31 mouse cellular contexts compared by ENCODE assay signal in the genomic region with DNA sequence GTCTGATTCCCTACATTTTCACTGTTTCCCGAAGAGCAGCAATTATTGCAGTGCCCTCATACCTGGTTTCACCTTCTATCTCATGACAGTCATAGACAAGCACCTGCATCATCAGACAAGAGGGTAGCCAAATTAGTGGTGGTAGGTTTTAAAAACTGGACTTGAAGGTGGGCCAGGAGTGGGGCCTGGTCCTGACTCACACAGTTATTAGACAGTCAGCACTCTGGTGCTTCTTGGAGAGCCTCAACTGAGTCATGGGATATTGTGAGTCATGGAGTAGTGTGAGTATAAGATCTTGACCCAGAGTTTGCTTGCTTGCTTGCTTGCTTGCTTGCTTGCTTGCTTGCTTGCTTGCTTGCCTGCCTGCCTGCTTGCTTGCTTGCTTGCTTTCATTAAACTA.
DNase-seq lines count a peak whose midpoint lies in the region; ATAC-seq and TF ChIP-seq lines count a peak whose summit lies in the region.
"Had no signal": no experiment of that assay in that cellular context is flagged by ENCODE, and none has a peak within 500 bp of the region (broad histone marks: within the 10 kb centered on the region; RNA-seq: fewer than 3 reads in every experiment).

No protein-coding gene starts in this region.

- no peaks in the 10 kb centered on the region for H3K27me3 ChIP-seq in lung, postnatal 0 days (replicated peaks; ENCODE audit: insufficient read depth, low read length)
- H3K27me3 ChIP-seq: CH12.LX; embryonic facial prominence, embryonic 13.5 days; forebrain, embryonic 12.5 days; forebrain, embryonic 15.5 days; heart, embryonic 13.5 days had no signal

- ATAC-seq in lung, postnatal 0 days, result no peak
- ATAC-seq: forebrain, embryonic 15.5 days; hindbrain, postnatal 0 days; inflammation-experienced regulatory T-cells, adult 6 months; intestine, embryonic 16.5 days had no signal

- 97% methylated on average over 1 of the region's 1 CpGs for WGBS in lung, postnatal 0 days

- no peaks in the 10 kb centered on the region for H3K4me1 ChIP-seq in lung, postnatal 0 days (ENCODE audit: insufficient read depth, low read depth, low read length)
- H3K4me1 ChIP-seq: forebrain, embryonic 12.5 days; forebrain, embryonic 15.5 days; heart, embryonic 10.5 days; heart, embryonic 13.5 days had no signal

- no peaks in the 10 kb centered on the region for H3K9me3 ChIP-seq in lung, postnatal 0 days (ENCODE audit: low read length)
- H3K9me3 ChIP-seq: embryonic facial prominence, embryonic 10.5 days; embryonic facial prominence, embryonic 13.5 days; forebrain, embryonic 12.5 days; forebrain, embryonic 15.5 days; G1E; heart, embryonic 10.5 days; heart, embryonic 13.5 days had no signal

- TF ChIP-seq EP300 in lung, postnatal 0 days (IDR thresholded peaks at IDR 0.05), result no peak

- TF ChIP-seq CTCF in lung, postnatal 0 days (IDR thresholded peaks at IDR 0.05), result no peak

- no peak overlapping the region for H3K9ac ChIP-seq in lung, postnatal 0 days (replicated peaks; ENCODE audit: low read depth)
- H3K9ac ChIP-seq: embryonic facial prominence, embryonic 13.5 days; forebrain, embryonic 12.5 days; forebrain, embryonic 15.5 days; heart, embryonic 13.5 days; hindbrain, embryonic 14.5 days had no signal

- no peak overlapping the region for H3K4me3 ChIP-seq in lung, postnatal 0 days (ENCODE audit: low read depth, low read length)
- H3K4me3 ChIP-seq: embryonic facial prominence, embryonic 10.5 days; embryonic facial prominence, embryonic 13.5 days; erythroblast, embryonic 14.5 days; forebrain, embryonic 12.5 days; forebrain, embryonic 15.5 days; heart, adult 2 months; heart, embryonic 10.5 days; heart, embryonic 13.5 days had no signal

- H3K36me3 ChIP-seq in lung, postnatal 0 days (ENCODE audit: insufficient read depth, low read length), result no peaks in the 10 kb centered on the region
- H3K36me3 ChIP-seq: embryonic facial prominence, embryonic 10.5 days; embryonic facial prominence, embryonic 13.5 days; forebrain, embryonic 12.5 days; forebrain, embryonic 15.5 days; G1E; heart, embryonic 10.5 days; heart, embryonic 13.5 days had no signal

- no peak overlapping the region for H3K27ac ChIP-seq in lung, postnatal 0 days (ENCODE audit: low read length)
- H3K27ac ChIP-seq: embryonic facial prominence, embryonic 10.5 days; embryonic facial prominence, embryonic 13.5 days; forebrain, embryonic 12.5 days; forebrain, embryonic 15.5 days; heart, adult 2 months; heart, embryonic 10.5 days; heart, embryonic 13.5 days; hindbrain, embryonic 14.5 days; hindbrain, postnatal 0 days had no signal

- H3K4me2 ChIP-seq in lung, postnatal 0 days (replicated peaks; ENCODE audit: low read depth, low read length), result no peak overlapping the region
- H3K4me2 ChIP-seq: embryonic facial prominence, embryonic 13.5 days; forebrain, embryonic 12.5 days; forebrain, embryonic 15.5 days; heart, embryonic 13.5 days; hindbrain, embryonic 14.5 days had no signal

- DNase-seq in adrenal gland, adult 2 months, result peak; percentile 12
- DNase-seq in adrenal gland, adult 8-10 months, result no peak
- DNase-seq in 3134 (ENCODE audit: extremely low read depth, insufficient read length, low spot score), result peak; percentile 11
- DNase-seq in 416B (ENCODE audit: low read depth), result peak; percentile 39
- DNase-seq in heart, adult 11 months, result no peak
- no peak for DNase-seq in lung, postnatal 0 days (ENCODE audit: low spot score)
- DNase-seq: B cell, adult 2 months; cerebellum, adult 11-12 months; cerebellum, adult 8-10 months; cerebellum, postnatal 10 days; cerebellum, postnatal 36 days; embryo, embryonic 11 days; gastrocnemius, postnatal 25 days; heart, adult 2 months; heart, postnatal 14 days; heart, postnatal 4 days; kidney, adult 18-20 months; kidney, adult 9 months had no signal

Comparison
In these comparisons a context has a peak if more than half of its experiments do, and no peak if none do; other contexts are left out.
1. DNase-seq: peak in adrenal gland, adult 2 months (single experiment), 3134 (single experiment) and 416B (single experiment); none in adrenal gland, adult 8-10 months (single experiment), heart, adult 11 months (single experiment) and lung, postnatal 0 days (single experiment).